Mouse (Mus musculus): ENCODE measurements around the gene Ly6c1. TPM values are rescaled to one million over a fixed set of nuclear protein-coding genes. Genes with fewer than 3 reads are reported as not detected.
"Not testable (repeated sequence)": the region's sequence is repeated elsewhere in the genome, so short reads cannot be mapped to it uniquely, and the experiment has no call there.

The Ly6c1 gene
- total RNA-seq, 2 experiments from 2014 or later, result 116 to 134 TPM

GRCm38 (mm10) chr15:75021020-75021759 lies 27.4 kb downstream of the Ly6c1 start:
- not testable (repeated sequence) for H3K4me3 ChIP-seq, DNase-seq, H3K27ac ChIP-seq
- peak; percentile 14; the same call in 1 of the 2 replicates for TF ChIP-seq CTCF (IDR thresholded peaks at IDR 0.05)
- intact Hi-C loops (cut with DNase I), result loop anchor here (10.0 kb wide), 1 partner anchor 74 kb away; no protein-coding TSS in a partner anchor

DNA sequence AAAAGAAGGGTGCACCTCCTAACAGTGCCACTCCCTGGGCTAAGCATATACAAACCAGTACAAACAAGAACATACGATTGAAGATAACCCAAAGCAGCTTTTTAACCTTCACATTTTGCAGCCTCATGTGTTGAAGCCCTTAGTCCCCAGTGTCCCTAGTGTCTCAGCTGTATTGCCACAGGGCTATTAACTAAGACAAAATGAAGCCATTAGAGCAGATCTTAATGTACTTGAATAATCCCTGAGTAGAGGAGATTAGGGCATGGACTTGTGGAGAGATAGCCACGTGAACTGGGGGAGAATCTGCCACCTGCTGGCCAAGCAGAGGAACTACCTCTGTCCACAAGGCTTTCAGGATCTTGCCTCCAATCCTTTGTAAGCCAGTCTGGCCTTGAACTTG lies 29.2 kb downstream of the Ly6c1 start:
- TF ChIP-seq CTCF (IDR thresholded peaks at IDR 0.05), result peak; percentile 75
- intact Hi-C loops (cut with DNase I); H3K4me3 ChIP-seq; H3K27ac ChIP-seq; DNase-seq: not testable (repeated sequence)

Other genes with a start within 250 kb of the Ly6c1 start
- gene Gml2, start 229.8 kb downstream of the Ly6c1 start, total RNA-seq (2021), result not detected
- not detected for gene 2010109I03Rik, start 151.8 kb downstream of the Ly6c1 start, total RNA-seq (2021)
- under 1 TPM; 0.33 to 0.43 TPM for gene Ly6i, start 65.4 kb downstream of the Ly6c1 start, total RNA-seq (2021)
- gene Ly6a, start 50.8 kb downstream of the Ly6c1 start, total RNA-seq (2021), result 10 to 100 TPM; 56.5 to 74.4 TPM
- gene Ly6c2, start 63.1 kb upstream of the Ly6c1 start, total RNA-seq (2021), result 1 to 10 TPM; 4.0 to 4.1 TPM
- not detected for gene Ly6g, start 106.4 kb upstream of the Ly6c1 start, total RNA-seq (2021)
- not detected for gene BC025446, start 167.5 kb upstream of the Ly6c1 start, total RNA-seq (2021)
- not detected for gene Ly6f, start 219.6 kb upstream of the Ly6c1 start, total RNA-seq (2021)

Measured in gastrocnemius, adult 2 months (tissue).